Mouse (Mus musculus): Measurements from ENCODE around the gene Pmm1.
"Not testable (repeated sequence)": the region's sequence is repeated elsewhere in the genome, so short reads cannot be mapped to it uniquely, and the experiment has no call there.

The Pmm1 gene

DNA sequence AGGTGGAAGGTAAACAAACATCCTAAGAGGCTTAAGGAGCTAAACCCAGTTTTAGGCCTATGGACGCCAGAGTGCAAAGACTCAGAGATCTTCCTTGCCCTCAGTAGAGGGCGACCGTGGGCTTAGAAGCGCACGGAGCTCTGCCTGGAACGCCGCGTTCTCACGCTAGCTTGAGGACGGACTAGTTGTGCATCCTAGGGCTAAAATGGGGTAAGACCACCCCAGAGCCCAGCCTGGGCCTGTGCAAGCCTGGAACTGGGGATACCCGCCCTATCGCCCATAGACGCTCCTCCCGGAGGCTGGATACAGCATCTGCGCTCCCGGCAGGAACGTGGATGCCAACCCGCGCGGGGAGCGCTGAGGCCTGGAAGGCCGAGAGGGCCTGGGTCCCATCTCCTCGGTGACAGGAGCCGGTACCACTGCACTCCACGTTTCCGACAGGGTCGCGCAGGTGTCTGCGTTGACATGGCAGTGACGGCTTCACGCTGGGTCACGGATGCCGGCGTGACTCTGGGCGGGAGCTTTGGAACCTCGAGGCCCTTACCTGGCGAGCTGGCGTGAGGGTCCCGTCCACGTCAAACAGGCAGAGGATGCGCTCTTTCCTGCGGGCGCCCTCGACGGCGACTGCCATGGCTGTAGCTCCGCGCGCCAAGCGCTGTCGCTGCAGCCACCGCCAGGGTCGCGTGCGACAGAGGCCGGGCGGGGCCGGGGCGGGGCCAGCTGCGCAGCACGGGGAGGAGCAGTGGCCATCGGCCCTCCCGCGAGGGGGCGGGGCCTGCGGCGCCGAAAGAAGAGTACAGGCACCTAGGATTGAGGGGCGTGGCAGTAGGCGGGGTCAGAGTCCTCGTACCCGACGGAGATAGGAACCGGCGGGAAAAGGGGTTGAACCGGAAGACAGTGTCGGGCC, at the start of gene Pmm1:
Gene Pmm1 (minus strand): TSS at position 760 of the 907 bp plus-strand sequence.
- POLR2A ChIA-PET = interaction anchor here (0.5 to 8.9 kb wide), 108 partner anchors 8 to 1877 kb away, joined by 3 to 121 read pairs (median 5); partner anchors contain the start of genes 1700029P11Rik (in 3 of the 4), Polr3h (in 3 of the 4), Srebf2 (in 3 of the 4) and Csdc2 (in 2 of the 4)

GRCm38 (mm10) chr15:82004257-82004656, 43.5 kb upstream of the Pmm1 start:
- POLR2A ChIA-PET = interaction anchor here in 2 of 4 experiments (0.5 to 2.6 kb wide), 12 partner anchors 8 to 449 kb away, joined by 3 to 21 read pairs (median 4); partner anchors contain the start of gene 1700029P11Rik (in 1 of the 2)
- CTCF ChIA-PET = interaction anchor here in 2 of 4 experiments (0.5 to 0.6 kb wide), 2 partner anchors 32 to 36 kb away, joined by 3 to 5 read pairs; no protein-coding TSS in a partner anchor

More for the DNA sequence above, at the start of gene Pmm1:
- CTCF ChIA-PET = interaction anchor here (0.6 to 3.0 kb wide), 53 partner anchors 8 to 1212 kb away, joined by 3 to 21 read pairs (median 4); partner anchors contain the start of genes Polr3h (in 3 of the 4), Xrcc6 (in 2 of the 4), 1700029P11Rik (in 1 of the 4) and Csdc2 (in 1 of the 4)

DNA sequence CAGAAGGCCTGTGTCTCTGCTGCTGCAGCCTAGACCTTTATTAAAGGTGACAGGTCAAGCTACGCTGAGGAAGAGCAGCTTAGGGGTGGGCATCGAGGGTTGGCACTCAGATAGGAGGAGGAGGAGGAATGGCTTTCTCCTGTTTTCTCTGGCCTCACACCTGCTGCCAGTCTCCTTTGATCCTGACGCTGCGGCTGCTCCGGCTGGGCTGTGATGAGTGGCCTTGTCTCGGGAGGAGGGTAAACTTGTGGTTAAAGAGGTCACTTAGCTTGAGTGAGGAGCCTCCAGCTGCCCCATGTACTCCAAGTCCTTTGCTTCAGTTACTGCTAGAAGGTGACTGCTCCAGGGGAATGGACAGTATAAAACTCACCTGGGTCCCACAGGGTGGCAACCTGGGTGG, 33.3 kb upstream of the Pmm1 start:
- ChIA-PET CTCF (interaction anchor here (0.5 to 1.6 kb wide), 8 partner anchors 10 to 84 kb away, joined by 3 to 6 read pairs (median 4); no protein-coding TSS in a partner anchor), POLR2A (interaction anchor here in 3 of 4 experiments (0.7 to 7.1 kb wide), 17 partner anchors 8 to 183 kb away, joined by 3 to 48 read pairs (median 4); partner anchors contain the start of genes Pmm1 (in 2 of the 3) and Csdc2 (in 1 of the 3))

DNA sequence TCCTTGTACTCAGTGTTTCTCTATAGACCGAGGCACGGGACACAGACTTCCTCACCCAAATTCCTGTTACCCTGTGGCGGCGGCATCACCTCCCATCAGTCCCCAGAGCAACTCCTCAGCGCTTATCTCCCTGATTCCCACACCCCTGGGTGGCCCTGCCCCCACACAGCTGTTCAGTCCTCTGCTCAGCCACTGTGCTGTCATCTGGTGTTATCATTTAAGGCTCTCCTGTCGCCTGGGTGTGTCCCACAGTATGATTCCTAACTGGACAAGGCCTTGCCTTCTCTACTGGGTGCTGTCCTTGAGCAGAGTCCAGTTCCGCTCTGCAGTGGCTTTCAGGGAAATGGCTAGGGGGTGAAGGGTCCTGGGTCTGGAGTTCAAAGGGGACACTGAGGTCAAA, 29.8 kb upstream of the Pmm1 start:
- POLR2A ChIA-PET = interaction anchor here in 3 of 4 experiments (1.0 to 6.1 kb wide), 11 partner anchors 22 to 54 kb away, joined by 3 to 43 read pairs (median 5); partner anchors contain the start of genes Pmm1 (in 2 of the 3) and Csdc2 (in 1 of the 3)

GRCm38 (mm10) chr15:81989371-81990062, 28.8 kb upstream of the Pmm1 start:
- ChIA-PET CTCF (interaction anchor here (0.6 to 4.0 kb wide), 14 partner anchors 24 to 158 kb away, joined by 3 to 15 read pairs (median 5); partner anchors contain the start of genes Pmm1 (in 4 of the 4) and Csdc2 (in 1 of the 4)), POLR2A (interaction anchor here in 3 of 4 experiments (0.6 to 6.1 kb wide), 17 partner anchors 9 to 118 kb away, joined by 3 to 43 read pairs (median 5); partner anchors contain the start of genes Pmm1 (in 2 of the 3), 1700029P11Rik (in 1 of the 3), Csdc2 (in 1 of the 3) and Phf5a (in 1 of the 3))

More for the DNA sequence above, 29.8 kb upstream of the Pmm1 start:
- CTCF ChIA-PET = interaction anchor here in 3 of 4 experiments (0.9 to 4.0 kb wide), 9 partner anchors 30 to 159 kb away, joined by 4 to 15 read pairs (median 5); partner anchors contain the start of genes Pmm1 (in 3 of the 3) and Csdc2 (in 1 of the 3)

DNA sequence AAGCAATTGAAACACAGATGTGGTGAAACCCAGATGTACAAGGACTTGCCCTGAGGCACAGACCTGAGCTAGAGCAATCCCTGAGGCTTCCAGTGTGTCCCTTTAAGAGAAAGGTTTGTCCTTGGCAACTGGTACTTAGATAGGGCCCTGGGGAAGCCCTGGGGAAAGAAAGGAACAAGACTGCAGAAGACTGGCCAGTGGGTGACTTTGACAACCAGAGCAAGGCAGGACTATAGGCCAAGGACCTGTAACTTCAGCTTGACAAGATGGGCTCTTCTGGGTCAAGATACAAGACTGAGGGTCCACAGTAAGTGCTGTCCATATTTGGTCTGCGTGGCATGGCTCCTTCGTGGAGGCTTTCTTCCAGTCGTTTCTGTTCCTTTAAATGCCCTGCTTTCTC, 26.9 kb upstream of the Pmm1 start, which contains the start of gene Xrcc6:
Gene Xrcc6 (plus strand): TSS at position 190 of the 400 bp plus-strand sequence.
- CTCF ChIA-PET = interaction anchor here (0.5 to 4.0 kb wide), 7 partner anchors 27 to 479 kb away, joined by 3 to 15 read pairs (median 5); partner anchors contain the start of gene Pmm1 (in 3 of the 4)

DNA sequence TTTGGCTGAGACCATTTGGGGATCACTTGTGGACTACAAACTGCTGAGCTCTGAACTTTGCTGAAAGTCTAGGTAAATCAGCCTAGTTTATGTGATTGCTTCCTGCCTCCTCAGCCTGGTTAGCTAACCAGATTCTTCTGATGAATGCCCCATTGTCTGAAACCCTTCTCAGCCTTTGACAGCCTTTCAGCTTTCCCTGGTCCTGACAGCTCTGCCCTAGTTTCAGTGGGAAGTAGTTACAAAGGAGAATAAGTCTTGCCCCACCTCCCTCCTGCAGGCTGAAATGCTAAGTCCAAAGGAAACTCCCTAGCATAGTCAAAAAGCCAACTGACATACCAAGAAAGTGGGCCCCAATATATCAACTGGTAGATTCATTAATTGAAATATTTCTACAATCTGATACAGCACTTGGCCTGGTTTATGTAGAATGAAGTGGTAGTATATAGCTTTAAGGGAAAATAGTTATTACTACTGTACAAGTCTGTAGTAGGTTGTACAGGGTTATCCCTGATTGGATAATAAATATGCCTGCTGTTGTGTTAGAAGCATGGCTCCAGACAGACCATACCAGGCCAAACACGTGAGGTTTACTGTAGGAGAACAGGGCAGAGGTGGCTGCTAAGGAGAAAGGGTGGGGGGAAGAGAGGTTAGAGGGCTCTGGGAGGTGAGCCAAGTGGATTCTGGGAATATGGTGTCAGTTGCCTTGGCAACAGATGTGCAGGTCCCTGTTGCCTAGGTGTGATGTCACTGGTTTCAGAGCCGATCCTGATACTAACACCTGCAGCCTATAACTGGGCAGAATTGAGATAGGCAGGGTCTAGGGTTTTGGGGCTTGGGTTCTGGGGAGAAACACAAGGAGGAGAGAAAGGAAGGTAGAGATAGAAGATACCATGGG, 24.8 kb upstream of the Pmm1 start:
- ChIA-PET CTCF (interaction anchor here in 3 of 4 experiments (0.6 to 1.3 kb wide), 11 partner anchors 11 to 1162 kb away, joined by 3 to 7 read pairs (median 3); partner anchors contain the start of gene Pmm1 (in 2 of the 3)), POLR2A (interaction anchor here (0.6 to 9.2 kb wide), 23 partner anchors 11 to 324 kb away, joined by 3 to 151 read pairs (median 6); partner anchors contain the start of genes Pmm1 (in 4 of the 4), Csdc2 (in 1 of the 4) and Polr3h (in 1 of the 4))

More for the DNA sequence above, 26.9 kb upstream of the Pmm1 start, which contains the start of gene Xrcc6:
- POLR2A ChIA-PET = interaction anchor here in 2 of 4 experiments (0.5 to 2.0 kb wide), 8 partner anchors 9 to 31 kb away, joined by 3 to 11 read pairs (median 4); partner anchors contain the start of gene Pmm1 (in 1 of the 2)

- POLR2A ChIA-PET = interaction anchor here (0.6 to 9.2 kb wide), 16 partner anchors 11 to 235 kb away, joined by 3 to 151 read pairs (median 4); partner anchors contain the start of genes Pmm1 (in 3 of the 4) and Polr3h (in 1 of the 4)
- CTCF ChIA-PET = interaction anchor here in 1 of 4 experiments (0.9 kb wide), 1 partner anchor 22 kb away, joined by 3 read pairs; no protein-coding TSS in a partner anchor
Measured at GRCm38 (mm10) chr15:81982173-81982572, 21.4 kb upstream of the Pmm1 start.

DNA sequence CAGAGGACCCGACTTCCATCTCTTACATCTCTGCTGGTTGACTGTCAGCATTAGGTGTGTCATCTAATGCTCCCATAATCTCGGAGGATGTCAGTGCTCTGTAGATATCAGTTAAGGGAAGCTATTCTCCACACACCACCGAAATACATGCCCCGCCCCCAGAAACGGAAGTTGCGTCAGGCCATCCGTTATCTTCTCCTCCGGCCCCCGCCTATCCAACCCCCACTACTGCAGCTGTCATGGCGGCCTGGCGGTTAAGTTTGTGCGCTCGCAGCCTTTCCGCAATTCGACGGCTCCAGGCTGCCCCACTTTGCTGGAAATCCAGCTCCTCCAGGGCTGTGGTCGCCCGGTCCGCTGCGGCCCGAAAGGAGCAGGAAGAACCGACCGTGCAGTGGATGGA, 19.6 kb upstream of the Pmm1 start, which contains the start of gene 1700029P11Rik:
Gene 1700029P11Rik (plus strand): TSS at position 220 of the 400 bp plus-strand sequence.
- CTCF ChIA-PET = interaction anchor here in 2 of 4 experiments (0.6 to 2.1 kb wide), 3 partner anchors 20 to 135 kb away, joined by 3 to 5 read pairs (median 4); no protein-coding TSS in a partner anchor
- POLR2A ChIA-PET = interaction anchor here (0.6 to 9.2 kb wide), 29 partner anchors 9 to 1347 kb away, joined by 3 to 151 read pairs (median 5); partner anchors contain the start of genes Pmm1 (in 3 of the 4) and Srebf2 (in 2 of the 4)

DNA sequence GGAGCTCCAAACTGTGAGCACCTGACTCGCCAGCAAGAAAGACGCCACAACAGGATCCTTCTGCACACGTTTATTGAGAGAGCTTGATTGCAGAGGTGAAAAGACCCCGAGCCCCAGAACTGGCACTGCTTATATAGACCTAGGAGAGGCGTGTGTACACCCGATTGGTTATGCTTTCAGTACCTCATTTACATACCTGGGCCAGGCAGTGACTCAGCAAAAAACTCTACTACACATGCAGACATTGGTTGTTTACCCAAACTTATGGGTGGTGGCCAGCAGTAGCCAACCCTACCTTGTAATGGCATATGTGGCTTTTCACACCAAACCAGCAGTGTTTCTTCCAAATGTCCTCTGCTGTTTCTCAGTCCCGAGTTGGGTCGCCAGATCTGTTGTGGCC, 14.4 kb upstream of the Pmm1 start:
- CTCF ChIA-PET = not testable (repeated sequence)
- POLR2A ChIA-PET = interaction anchor here in 3 of 4 experiments (1.0 to 7.3 kb wide), 9 partner anchors 9 to 41 kb away, joined by 3 to 58 read pairs (median 7); partner anchors contain the start of gene Pmm1 (in 3 of the 3)

- POLR2A ChIA-PET = interaction anchor here in 3 of 4 experiments (0.6 to 8.3 kb wide), 22 partner anchors 10 to 372 kb away, joined by 3 to 151 read pairs (median 4); partner anchors contain the start of genes Pmm1 (in 3 of the 3), 1700029P11Rik (in 2 of the 3), Cenpm (in 1 of the 3) and Polr3h (in 1 of the 3)
Measured at GRCm38 (mm10) chr15:81970498-81970897, 9.8 kb upstream of the Pmm1 start.

GRCm38 (mm10) chr15:81969635-81970034, 8.9 kb upstream of the Pmm1 start:
- CTCF ChIA-PET = interaction anchor here in 2 of 4 experiments (1.9 to 3.3 kb wide), 4 partner anchors 9 to 13 kb away, joined by 6 to 21 read pairs (median 12); partner anchors contain the start of gene Pmm1 (in 2 of the 2)
- POLR2A ChIA-PET = interaction anchor here (0.6 to 8.3 kb wide), 43 partner anchors 9 to 276 kb away, joined by 3 to 151 read pairs (median 4); partner anchors contain the start of genes Pmm1 (in 4 of the 4), 1700029P11Rik (in 3 of the 4), Polr3h (in 3 of the 4) and Cenpm (in 1 of the 4)

More at GRCm38 (mm10) chr15:81970498-81970897, 9.8 kb upstream of the Pmm1 start:
- CTCF ChIA-PET = interaction anchor here in 2 of 4 experiments (1.9 to 3.3 kb wide), 4 partner anchors 10 to 14 kb away, joined by 6 to 21 read pairs (median 12); partner anchors contain the start of gene Pmm1 (in 2 of the 2)

DNA sequence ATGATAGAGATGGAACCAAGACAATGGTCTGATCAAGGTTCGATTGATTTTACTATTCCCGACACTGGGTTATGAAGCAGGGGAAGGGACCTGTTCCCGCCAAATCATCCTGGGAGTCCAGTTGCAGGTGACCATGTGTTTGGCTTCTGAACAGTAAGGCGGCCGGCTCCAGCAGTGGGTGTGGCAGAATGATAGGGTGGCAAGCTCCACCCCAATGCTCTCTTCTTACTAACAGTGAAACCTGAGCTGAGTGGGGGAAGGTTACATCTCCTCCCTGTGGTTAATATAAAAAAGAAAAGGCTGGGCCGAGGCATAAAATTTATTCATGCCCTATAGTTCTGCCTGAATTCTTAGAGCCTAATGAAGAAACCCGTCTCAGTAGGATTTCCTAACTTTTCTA, 8.4 kb upstream of the Pmm1 start:
- ChIA-PET POLR2A (interaction anchor here (0.6 to 8.3 kb wide), 46 partner anchors 9 to 1753 kb away, joined by 3 to 151 read pairs (median 4); partner anchors contain the start of genes Pmm1 (in 4 of the 4), 1700029P11Rik (in 3 of the 4), Polr3h (in 3 of the 4) and Cenpm (in 1 of the 4)), CTCF (interaction anchor here in 3 of 4 experiments (1.2 to 3.3 kb wide), 6 partner anchors 9 to 12 kb away, joined by 4 to 21 read pairs (median 8); partner anchors contain the start of gene Pmm1 (in 3 of the 3))

DNA sequence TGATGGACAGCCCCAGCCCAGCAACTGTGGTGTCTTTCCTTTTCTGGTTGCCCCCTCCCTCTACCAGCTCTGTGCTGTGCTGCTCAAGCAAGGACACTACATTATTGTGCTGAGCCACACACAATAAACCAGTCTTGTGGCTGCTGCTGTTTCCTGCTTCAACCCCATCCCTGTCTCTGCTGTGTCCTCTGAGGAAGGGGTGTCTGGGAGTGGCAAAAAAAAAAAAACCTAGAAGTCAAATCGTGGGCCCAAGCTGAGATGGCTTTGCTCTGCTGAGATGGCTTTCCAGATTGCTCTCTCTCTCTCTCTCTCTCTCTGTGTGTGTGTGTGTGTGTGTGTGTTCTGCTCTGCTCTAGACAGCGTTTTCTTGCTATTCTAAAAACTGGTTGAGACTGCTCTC, 7.7 kb upstream of the Pmm1 start:
- POLR2A ChIA-PET = interaction anchor here (0.7 to 8.3 kb wide), 33 partner anchors 8 to 1753 kb away, joined by 3 to 151 read pairs (median 6); partner anchors contain the start of genes Pmm1 (in 4 of the 4), 1700029P11Rik (in 3 of the 4), Polr3h (in 2 of the 4) and Xrcc6 (in 1 of the 4)
- CTCF ChIA-PET = interaction anchor here in 3 of 4 experiments (0.6 to 3.3 kb wide), 7 partner anchors 8 to 435 kb away, joined by 4 to 21 read pairs (median 6); partner anchors contain the start of gene Pmm1 (in 3 of the 3)

All from embryonic stem cell, embryonic (primary cell).